Mouse (Mus musculus) lung, postnatal 0 days (tissue): Measurements from ENCODE around the gene Dock2. TPM values are rescaled to one million over a fixed set of nuclear protein-coding genes. Genes with fewer than 3 reads are reported as not detected.

Source experiments
- ATAC-seq: fragments of 200-750 bp; cut with Nextera tagmentation; 2 replicates; pipeline ENCODE4 v1.8.0; 2017; ENCODE audit warnings: moderate library complexity
- DNase-seq: peaks from one replicate; pipeline ENCODE4 v3.0.0-alpha.2; 2016; ENCODE audit warnings: low spot score
- H3K27ac ChIP-seq: fragments of 300-500 bp; sonication (generic); 2 replicates; pipeline ENCODE4 v1.5.1; 2014; ENCODE audit warnings: antibody characterized with exemption, mild to moderate bottlenecking, low read length, mixed read lengths
- H3K27me3 ChIP-seq: fragments of 300-500 bp; sonication (generic); replicated peaks from 2 replicates; pipeline ENCODE4 v1.6.1; 2014; ENCODE audit warnings: low read length, mixed read lengths; ENCODE audit not compliant: insufficient read depth
- H3K36me3 ChIP-seq: fragments of 300-500 bp; sonication (generic); 2 replicates; pipeline ENCODE4 v1.6.1; 2014; ENCODE audit warnings: low read length, mixed read lengths; ENCODE audit not compliant: insufficient read depth
- H3K4me1 ChIP-seq: fragments of 300-500 bp; sonication (generic); 2 replicates; pipeline ENCODE4 v1.6.1; 2014; ENCODE audit warnings: antibody characterized with exemption, low read depth, low read length, mixed read lengths; ENCODE audit not compliant: insufficient read depth
- H3K4me2 ChIP-seq: fragments of 300-500 bp; sonication (generic); replicated peaks from 2 replicates; pipeline ENCODE4 v1.6.1; 2014; ENCODE audit warnings: low read depth, mild to moderate bottlenecking, low read length, moderate library complexity, mixed read lengths
- H3K4me3 ChIP-seq: fragments of 300-500 bp; sonication (generic); 2 replicates; pipeline ENCODE4 v1.5.1; 2014; ENCODE audit warnings: low read depth, low read length
- H3K9ac ChIP-seq: fragments of 300-500 bp; sonication (generic); replicated peaks from 2 replicates; pipeline ENCODE4 v1.6.1; 2014; ENCODE audit warnings: low read depth, mild to moderate bottlenecking
- H3K9me3 ChIP-seq: fragments of 300-500 bp; sonication (generic); 2 replicates; pipeline ENCODE4 v1.6.1; 2016; ENCODE audit warnings: low read length, mixed read lengths
- CTCF ChIP-seq: IDR thresholded peaks from 2 replicates; pipeline ENCODE4 v1.5.1; 2016; ENCODE audit warnings: antibody characterized with exemption, mild to moderate bottlenecking
- EP300 ChIP-seq: IDR thresholded peaks from 2 replicates; pipeline ENCODE4 v1.6.1; 2016; ENCODE audit warnings: antibody characterized with exemption, mild to moderate bottlenecking, control low read depth
- WGBS: fragments of 180-500 bp; shearing (Covaris S2); extraction: QIAGEN DNeasy Blood & Tissue Kit; methylation state at CpG from one replicate; pipeline ENCODE4 v1.1.7; 2014; 5-methylcytosine and 5-hydroxymethylcytosine counted together
- polyA plus RNA-seq: library from polyadenylated mRNA; unstranded; fragments of >200 nt; fragmentation: Nextera tagmentation; extraction: Ambion mirVana; gene quantifications from 2 replicates; pipeline ENCODE4 v1.2.1, GENCODE M21; 2015

The Dock2 gene
- polyA plus RNA-seq, 1 experiment from 2014 or later = 1.8 TPM

- no peak overlapping the region for H3K4me3 ChIP-seq
Measured at GRCm38 (mm10) chr11:34770666-34771065, 13.0 kb downstream of the Dock2 start.

GRCm38 (mm10) chr11:34769946-34770345 is 13.7 kb downstream of the Dock2 start:
- 88% methylated on average over 8 of the region's 8 CpGs for WGBS
- H3K27me3 ChIP-seq = no peaks in the 10 kb centered on the region
- DNase-seq (no peak), ATAC-seq (no peak)
- H3K27ac ChIP-seq = no peak overlapping the region
- no peaks in the 10 kb centered on the region for H3K4me1 ChIP-seq
- TF ChIP-seq CTCF = no peak
- TF ChIP-seq EP300 = no peak
- no peak overlapping the region for H3K4me3 ChIP-seq
- H3K9me3 ChIP-seq = no peaks in the 10 kb centered on the region
- H3K9ac ChIP-seq = no peak overlapping the region
- H3K4me2 ChIP-seq = no peak overlapping the region
- H3K36me3 ChIP-seq = no peaks in the 10 kb centered on the region

More at GRCm38 (mm10) chr11:34770666-34771065, 13.0 kb downstream of the Dock2 start:
- Histone ChIP-seq H3K27me3 (no peaks in the 10 kb centered on the region), H3K9me3 (no peaks in the 10 kb centered on the region), H3K4me1 (no peaks in the 10 kb centered on the region), H3K27ac (no peak overlapping the region), H3K36me3 (no peaks in the 10 kb centered on the region), H3K9ac (no peak overlapping the region), H3K4me2 (no peak overlapping the region)
- TF ChIP-seq CTCF (no peak), EP300 (no peak)
- DNase-seq (no peak), ATAC-seq (no peak)
- WGBS = 61% methylated on average over 4 of the region's 4 CpGs

DNA sequence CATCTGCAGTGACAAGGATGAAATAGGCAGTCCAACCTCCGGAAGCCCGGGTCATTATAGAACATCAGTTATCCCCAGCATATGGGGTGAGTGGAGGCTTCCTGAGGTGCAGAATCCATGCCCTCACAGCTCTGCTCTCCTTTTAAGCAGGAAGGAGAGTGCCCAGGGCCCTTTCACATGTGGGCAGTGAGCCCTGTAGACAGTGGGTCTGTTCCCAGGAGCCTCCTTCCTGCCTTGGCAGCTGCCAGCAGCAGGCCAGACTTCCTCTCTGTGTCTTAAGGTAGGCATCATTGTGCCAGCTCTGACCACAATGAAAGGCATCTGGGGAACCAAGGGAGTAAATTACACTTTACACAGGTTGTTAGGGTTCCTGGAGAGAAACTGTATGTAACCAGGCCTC is 14.3 kb downstream of the Dock2 start:
- H3K27me3 ChIP-seq = no peaks in the 10 kb centered on the region
- ATAC-seq (no peak), DNase-seq (no peak)
- 89% methylated on average over 2 of the region's 2 CpGs for WGBS
- no peaks in the 10 kb centered on the region for H3K4me1 ChIP-seq
- H3K4me3 ChIP-seq = no peak overlapping the region
- no peak overlapping the region for H3K9ac ChIP-seq
- no peak overlapping the region for H3K27ac ChIP-seq
- H3K9me3 ChIP-seq = no peaks in the 10 kb centered on the region
- H3K4me2 ChIP-seq = no peak overlapping the region
- H3K36me3 ChIP-seq = no peaks in the 10 kb centered on the region
- no peak for TF ChIP-seq EP300
- no peak for TF ChIP-seq CTCF

DNA sequence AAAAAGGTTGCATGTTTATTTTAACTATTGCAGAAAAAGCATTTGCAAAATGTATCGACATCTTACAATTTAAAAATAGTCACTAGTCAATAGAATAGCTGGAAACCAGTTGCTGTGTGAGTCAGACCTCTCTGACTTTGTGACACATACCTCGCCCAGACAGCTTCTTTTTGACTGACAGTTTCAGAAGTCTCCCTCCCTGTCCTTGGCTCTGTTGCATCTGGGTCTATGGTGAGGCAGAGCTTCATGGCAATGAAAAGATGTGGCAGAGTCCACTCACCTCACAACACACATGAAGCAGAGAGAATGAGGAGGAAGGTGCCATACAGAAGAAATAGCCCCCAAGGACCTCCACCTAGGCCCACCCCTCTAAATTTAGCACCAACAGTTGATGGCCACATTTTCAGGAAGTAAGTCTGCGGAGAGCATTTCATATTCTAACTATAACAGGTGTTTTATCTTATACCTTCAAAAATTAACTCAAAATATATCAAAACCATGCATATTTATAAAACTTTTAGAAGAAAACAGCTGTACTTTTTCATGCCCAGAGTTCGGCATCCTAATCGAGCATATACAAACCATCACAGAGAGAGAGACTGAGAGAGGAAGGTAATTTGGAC is 19.8 kb downstream of the Dock2 start:
- Histone ChIP-seq H3K4me3 (no peak overlapping the region), H3K27me3 (no peaks in the 10 kb centered on the region), H3K27ac (no peak overlapping the region), H3K4me1 (no peaks in the 10 kb centered on the region), H3K4me2 (no peak overlapping the region), H3K36me3 (no peaks in the 10 kb centered on the region), H3K9me3 (no peaks in the 10 kb centered on the region), H3K9ac (no peak overlapping the region)
- 66% methylated on average over 5 of the region's 5 CpGs for WGBS
- no peak for DNase-seq
- no peak for ATAC-seq
- no peak for TF ChIP-seq CTCF

DNA sequence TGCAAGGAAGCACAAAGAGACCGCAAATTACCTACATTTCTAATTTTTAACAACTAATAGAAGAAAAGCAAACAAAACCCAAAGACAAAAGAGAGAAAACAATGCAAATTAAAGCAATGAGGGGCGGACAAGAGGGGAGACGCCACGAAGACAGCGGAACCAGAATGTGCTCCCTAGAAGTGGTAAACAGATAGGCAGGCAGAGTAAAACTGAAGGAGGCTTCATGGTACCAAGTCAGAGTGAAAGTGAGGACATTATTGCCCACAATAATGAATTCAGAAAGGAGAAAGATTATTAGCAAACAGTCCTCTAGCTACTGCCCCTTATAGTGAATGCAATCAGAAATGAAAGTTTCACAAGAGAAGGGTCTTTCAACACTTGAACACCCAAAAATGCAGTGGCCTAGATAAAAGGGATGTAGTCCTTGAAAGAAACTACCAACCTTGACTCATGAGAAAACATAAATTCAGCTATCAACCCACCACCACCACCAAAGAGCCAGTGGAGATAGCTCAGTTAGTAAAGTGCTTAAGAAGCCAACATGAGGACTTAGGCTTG is 21.0 kb downstream of the Dock2 start:
- Histone ChIP-seq H3K4me1 (no peaks in the 10 kb centered on the region), H3K4me3 (no peak overlapping the region), H3K27me3 (no peaks in the 10 kb centered on the region), H3K27ac (no peak overlapping the region), H3K9ac (no peak overlapping the region), H3K4me2 (no peak overlapping the region), H3K36me3 (no peaks in the 10 kb centered on the region), H3K9me3 (no peaks in the 10 kb centered on the region)
- no peak for DNase-seq
- ATAC-seq = no peak
- no peak for TF ChIP-seq EP300
- TF ChIP-seq CTCF = no peak
- 86% methylated on average over 5 of the region's 5 CpGs for WGBS

- no peak for TF ChIP-seq CTCF
- no peak for TF ChIP-seq EP300
- H3K27me3 ChIP-seq = no peaks in the 10 kb centered on the region
- no peaks in the 10 kb centered on the region for H3K36me3 ChIP-seq
- H3K9ac ChIP-seq = no peak overlapping the region
- ATAC-seq = no peak
- H3K4me2 ChIP-seq = no peak overlapping the region
- no peak overlapping the region for H3K27ac ChIP-seq
- WGBS = 79% methylated on average over 6 of the region's 6 CpGs
- H3K4me1 ChIP-seq = no peaks in the 10 kb centered on the region
- no peaks in the 10 kb centered on the region for H3K9me3 ChIP-seq
- H3K4me3 ChIP-seq = no peak overlapping the region
- DNase-seq = no peak
Measured at GRCm38 (mm10) chr11:34762125-34762524, 21.6 kb downstream of the Dock2 start.
